Mouse (Mus musculus) heart, adult 2 months (tissue): ENCODE results near the gene S1pr3.

Experiments used
- CTCF ChIP-seq: fragments of 200-600 bp; IDR thresholded peaks from 2 replicates; pipeline ENCODE4 v1.8.1; 2022; ENCODE audit warnings: antibody characterized with exemption, mild to moderate bottlenecking, moderate library complexity
- EP300 ChIP-seq: fragments of 200-500 bp; IDR thresholded peaks from 2 replicates; pipeline ENCODE4 v1.6.1; 2011; ENCODE audit warnings: low read depth, low read length, control low read depth; ENCODE audit not compliant: insufficient read depth
- POLR2A ChIP-seq: fragments of 200-500 bp; IDR thresholded peaks from 2 replicates; pipeline ENCODE4 v1.6.1; 2011; ENCODE audit warnings: mild to moderate bottlenecking, low read depth, low read length, control low read depth; ENCODE audit not compliant: insufficient read depth

DNA sequence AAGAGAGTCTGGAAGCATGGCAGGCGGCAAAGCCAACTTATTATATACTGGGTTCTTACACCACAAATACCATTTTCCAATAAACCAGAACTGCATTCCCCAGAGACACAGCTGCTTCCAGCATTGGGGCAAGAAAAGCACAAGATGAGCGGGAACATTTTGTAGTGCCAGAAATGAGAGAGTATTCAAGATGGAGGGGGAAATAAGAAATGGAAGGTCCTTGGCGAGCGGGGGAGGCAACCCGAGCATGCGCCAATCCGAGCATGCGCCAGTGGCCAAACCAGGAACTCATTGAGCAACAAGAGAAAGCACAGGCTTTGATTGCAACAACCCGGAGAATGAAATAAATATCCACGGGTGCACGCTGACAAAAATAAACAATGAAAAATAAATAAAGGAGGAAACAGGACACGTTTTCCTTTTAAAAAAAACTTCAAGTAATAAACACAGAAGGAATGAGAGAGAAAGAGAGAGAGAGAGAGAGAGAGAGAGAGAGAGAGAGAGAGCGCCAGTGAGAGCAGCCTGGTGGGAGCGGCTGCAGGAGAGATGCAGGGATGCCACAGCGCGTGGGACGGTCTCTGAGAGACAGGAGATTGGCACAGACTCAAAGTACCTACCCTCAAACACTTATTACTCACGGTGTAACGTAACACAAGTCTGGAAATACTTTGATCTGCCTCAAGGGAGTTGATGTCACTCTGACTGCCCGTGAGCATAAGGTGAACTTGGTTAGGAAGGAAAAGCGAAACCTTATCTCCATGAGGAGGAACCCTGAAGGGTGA, 34.2 kb upstream of the S1pr3 start:
- TF ChIP-seq CTCF (no peak), EP300 (no peak), POLR2A (no peak)
